Mouse (Mus musculus): ENCODE measurements around the gene B4galt7. TPM values are rescaled to one million over a fixed set of nuclear protein-coding genes. Genes with fewer than 3 reads are reported as not detected.

The B4galt7 gene
- polyA plus RNA-seq, 1 experiment: not detected

- Histone ChIP-seq H3K27ac (ENCODE audit: insufficient read depth, low read depth, low read length) (peak overlapping the region; percentile 78), H3K4me1 (ENCODE audit: control insufficient read depth, insufficient read depth, low read length) (peaks cover 8% of the 10 kb centered on the region), H3K4me3 (ENCODE audit: insufficient read depth, low read depth, low read length) (peak overlapping the region; percentile 70)
- 2% methylated on average over 29 of the region's 29 CpGs for WGBS
- no peak for TF ChIP-seq CTCF (IDR thresholded peaks at IDR 0.05; ENCODE audit: insufficient read depth, low read depth, low read length)
- TF ChIP-seq POLR2A (IDR thresholded peaks at IDR 0.05; ENCODE audit: insufficient read depth, low read depth, low read length): peak; percentile 86
These were observed 7.0 kb upstream of the B4galt7 start for GRCm38 (mm10) chr13:55592512-55593253.

GRCm38 (mm10) chr13:55593254-55593747 lies 6.4 kb upstream of the B4galt7 start:
- Histone ChIP-seq H3K4me1 (ENCODE audit: control insufficient read depth, insufficient read depth, low read length) (peaks cover 8% of the 10 kb centered on the region), H3K27ac (ENCODE audit: insufficient read depth, low read depth, low read length) (peak overlapping the region; percentile 45; the same call in 1 of the 2 replicates), H3K4me3 (ENCODE audit: insufficient read depth, low read depth, low read length) (peak overlapping the region; percentile 70)
- WGBS: under 1% methylated on average over 31 of the region's 31 CpGs
- no peak for TF ChIP-seq POLR2A (IDR thresholded peaks at IDR 0.05; ENCODE audit: insufficient read depth, low read depth, low read length)
- no peak for TF ChIP-seq CTCF (IDR thresholded peaks at IDR 0.05; ENCODE audit: insufficient read depth, low read depth, low read length)

- 67% methylated on average over 12 of the region's 12 CpGs for WGBS
- Histone ChIP-seq H3K27ac (ENCODE audit: insufficient read depth, low read depth, low read length) (no peak overlapping the region), H3K4me3 (ENCODE audit: insufficient read depth, low read depth, low read length) (no peak overlapping the region), H3K4me1 (ENCODE audit: control insufficient read depth, insufficient read depth, low read length) (peaks cover 8% of the 10 kb centered on the region)
- no peak for TF ChIP-seq CTCF (IDR thresholded peaks at IDR 0.05; ENCODE audit: insufficient read depth, low read depth, low read length)
- TF ChIP-seq POLR2A (IDR thresholded peaks at IDR 0.05; ENCODE audit: insufficient read depth, low read depth, low read length): no peak
These were observed 4.3 kb upstream of the B4galt7 start for GRCm38 (mm10) chr13:55595375-55595774.

GRCm38 (mm10) chr13:55596802-55597201 lies 2.9 kb upstream of the B4galt7 start:
- WGBS: 93% methylated on average over 12 of the region's 12 CpGs
- no peak overlapping the region for H3K27ac ChIP-seq (ENCODE audit: insufficient read depth, low read depth, low read length)

GRCm38 (mm10) chr13:55600657-55601056 lies 961 bp downstream of the B4galt7 start:
- TF ChIP-seq CTCF (IDR thresholded peaks at IDR 0.05; ENCODE audit: insufficient read depth, low read depth, low read length): no peak
- no peak for TF ChIP-seq POLR2A (IDR thresholded peaks at IDR 0.05; ENCODE audit: insufficient read depth, low read depth, low read length)
- Histone ChIP-seq H3K4me1 (ENCODE audit: control insufficient read depth, insufficient read depth, low read length) (no peaks in the 10 kb centered on the region; the same call in 1 of the 2 replicates), H3K27ac (ENCODE audit: insufficient read depth, low read depth, low read length) (no peak overlapping the region), H3K4me3 (ENCODE audit: insufficient read depth, low read depth, low read length) (peak overlapping the region; percentile 93; the same call in 1 of the 2 replicates)
- WGBS: 11% methylated on average over 9 of the region's 9 CpGs

More at GRCm38 (mm10) chr13:55596802-55597201, 2.9 kb upstream of the B4galt7 start:
- Histone ChIP-seq H3K4me3 (ENCODE audit: insufficient read depth, low read depth, low read length) (no peak overlapping the region), H3K4me1 (ENCODE audit: control insufficient read depth, insufficient read depth, low read length) (peaks cover 8% of the 10 kb centered on the region)
- TF ChIP-seq POLR2A (IDR thresholded peaks at IDR 0.05; ENCODE audit: insufficient read depth, low read depth, low read length) (no peak), CTCF (IDR thresholded peaks at IDR 0.05; ENCODE audit: insufficient read depth, low read depth, low read length) (no peak)

- TF ChIP-seq CTCF (IDR thresholded peaks at IDR 0.05; ENCODE audit: insufficient read depth, low read depth, low read length) (no peak), POLR2A (IDR thresholded peaks at IDR 0.05; ENCODE audit: insufficient read depth, low read depth, low read length) (no peak)
- Histone ChIP-seq H3K27ac (ENCODE audit: insufficient read depth, low read depth, low read length) (no peak overlapping the region), H3K4me3 (ENCODE audit: insufficient read depth, low read depth, low read length) (no peak overlapping the region), H3K4me1 (ENCODE audit: control insufficient read depth, insufficient read depth, low read length) (no peaks in the 10 kb centered on the region; the same call in none of the 2 replicates)
- 7% methylated on average over 3 of the region's 3 CpGs for WGBS
These were observed 1.9 kb downstream of the B4galt7 start for GRCm38 (mm10) chr13:55601611-55602010.

GRCm38 (mm10) chr13:55604606-55605005 lies 4.9 kb downstream of the B4galt7 start:
- WGBS: 92% methylated on average over 3 of the region's 3 CpGs
- H3K4me3 ChIP-seq (ENCODE audit: insufficient read depth, low read depth, low read length): no peak overlapping the region
- no peak overlapping the region for H3K27ac ChIP-seq (ENCODE audit: insufficient read depth, low read depth, low read length)
- no peak for TF ChIP-seq POLR2A (IDR thresholded peaks at IDR 0.05; ENCODE audit: insufficient read depth, low read depth, low read length)
- no peak for TF ChIP-seq CTCF (IDR thresholded peaks at IDR 0.05; ENCODE audit: insufficient read depth, low read depth, low read length)
- peaks cover 5% of the 10 kb centered on the region for H3K4me1 ChIP-seq (ENCODE audit: control insufficient read depth, insufficient read depth, low read length)

GRCm38 (mm10) chr13:55606899-55607623 lies 7.4 kb downstream of the B4galt7 start:
- Histone ChIP-seq H3K4me1 (ENCODE audit: control insufficient read depth, insufficient read depth, low read length) (peaks cover 5% of the 10 kb centered on the region), H3K27ac (ENCODE audit: insufficient read depth, low read depth, low read length) (no peak overlapping the region), H3K4me3 (ENCODE audit: insufficient read depth, low read depth, low read length) (no peak overlapping the region)
- no peak for TF ChIP-seq POLR2A (IDR thresholded peaks at IDR 0.05; ENCODE audit: insufficient read depth, low read depth, low read length)
- no peak for TF ChIP-seq CTCF (IDR thresholded peaks at IDR 0.05; ENCODE audit: insufficient read depth, low read depth, low read length)
- 71% methylated on average over 10 of the region's 10 CpGs for WGBS

- H3K27ac ChIP-seq (ENCODE audit: insufficient read depth, low read depth, low read length): no peak overlapping the region
- WGBS: 92% methylated on average over 2 of the region's 2 CpGs
These were observed 7.9 kb downstream of the B4galt7 start for GRCm38 (mm10) chr13:55607624-55608006.

More at GRCm38 (mm10) chr13:55607624-55608006, 7.9 kb downstream of the B4galt7 start:
- H3K4me1 ChIP-seq (ENCODE audit: control insufficient read depth, insufficient read depth, low read length): peaks cover 5% of the 10 kb centered on the region
- H3K4me3 ChIP-seq (ENCODE audit: insufficient read depth, low read depth, low read length): no peak overlapping the region
- TF ChIP-seq CTCF (IDR thresholded peaks at IDR 0.05; ENCODE audit: insufficient read depth, low read depth, low read length): no peak
- no peak for TF ChIP-seq POLR2A (IDR thresholded peaks at IDR 0.05; ENCODE audit: insufficient read depth, low read depth, low read length)

Data from olfactory bulb, adult 2 months (tissue).